Mouse (Mus musculus) embryo, embryonic 10 days (tissue): Measurements from ENCODE around the gene Fam117a.

Experiments used
- DNase-seq: peaks from one replicate; pipeline ENCODE4 v3.0.0-alpha.2; 2015; ENCODE audit warnings: low spot score

The Fam117a gene

DNA sequence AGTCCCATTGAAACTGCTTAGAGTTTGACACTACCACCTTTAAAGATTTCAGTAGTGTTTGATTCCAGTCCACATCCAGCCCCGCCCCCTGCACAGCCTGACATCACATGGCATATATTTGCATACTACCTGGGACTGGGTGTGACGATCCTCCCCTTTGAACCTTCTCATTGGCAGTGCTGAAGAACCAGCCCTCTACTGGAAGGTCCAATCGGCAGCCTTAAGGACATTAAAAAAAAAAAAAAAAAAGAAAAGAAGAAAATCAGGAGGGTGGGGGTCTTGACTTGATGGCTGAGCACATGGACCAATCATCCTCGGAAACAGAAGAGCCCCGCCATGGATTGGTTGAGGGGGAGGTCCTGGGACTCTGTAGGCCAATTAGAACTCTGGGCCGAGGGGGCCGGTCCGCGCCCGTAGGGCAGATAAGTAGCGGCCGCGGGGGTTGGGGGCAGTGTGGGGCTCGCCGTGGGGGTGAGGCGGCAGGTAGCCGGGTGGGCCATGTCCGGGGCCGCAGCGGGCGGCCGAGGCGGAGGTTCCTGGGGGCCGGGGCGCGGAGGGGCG is at the start of gene Fam117a:
Fam117a (plus strand) TSS at position 451 of the 561 bp plus-strand sequence.
- DNase-seq = peak; percentile 90

DNA sequence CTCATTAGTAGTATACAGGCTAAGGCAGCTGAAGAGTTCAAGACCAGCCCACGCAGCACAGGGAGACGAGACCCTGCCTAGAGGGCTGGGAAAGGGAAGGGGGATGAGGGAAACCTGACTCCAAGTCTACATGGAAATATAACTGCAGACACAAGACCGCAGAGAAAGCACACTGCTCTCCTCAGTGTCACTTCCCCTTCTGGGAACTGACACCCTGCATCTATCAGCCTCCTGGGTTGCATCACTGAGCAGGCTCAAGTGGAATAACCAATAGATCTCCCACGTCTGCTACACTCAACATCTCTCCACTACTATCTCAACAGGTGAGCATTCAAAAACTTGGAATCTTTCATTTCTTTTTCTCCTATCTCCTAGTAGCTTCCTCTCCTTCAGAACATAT is 44.8 kb upstream of the Fam117a start:
- no peak for DNase-seq

DNA sequence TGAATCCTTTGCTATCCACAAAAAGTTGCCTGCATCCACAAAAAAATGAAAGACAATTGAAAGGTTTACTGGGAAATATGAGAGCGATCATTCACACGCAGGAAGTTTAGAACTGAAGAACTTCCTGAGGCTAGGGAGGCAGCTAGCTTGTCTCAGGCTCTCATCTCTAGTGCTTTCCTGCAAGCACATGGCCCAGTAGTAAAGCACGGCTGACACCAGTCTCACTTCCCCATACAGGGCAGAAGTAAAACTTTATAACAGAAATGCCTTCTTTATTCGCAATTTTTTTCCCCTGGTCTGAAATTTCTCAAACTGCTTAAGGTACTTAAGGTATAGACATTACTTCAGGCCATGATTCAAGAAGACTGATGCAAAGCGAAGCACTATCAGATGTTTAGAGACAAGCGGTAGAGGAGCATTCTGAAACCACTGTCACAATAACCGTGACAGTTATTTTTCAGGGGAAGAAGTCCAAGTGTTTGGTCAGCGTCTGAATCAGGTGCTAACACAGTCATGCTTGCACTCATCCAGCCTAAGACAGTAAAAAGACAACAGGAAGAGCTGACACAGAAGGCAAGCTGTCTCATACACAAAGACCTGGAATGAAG is 43.7 kb upstream of the Fam117a start:
- no peak for DNase-seq

DNA sequence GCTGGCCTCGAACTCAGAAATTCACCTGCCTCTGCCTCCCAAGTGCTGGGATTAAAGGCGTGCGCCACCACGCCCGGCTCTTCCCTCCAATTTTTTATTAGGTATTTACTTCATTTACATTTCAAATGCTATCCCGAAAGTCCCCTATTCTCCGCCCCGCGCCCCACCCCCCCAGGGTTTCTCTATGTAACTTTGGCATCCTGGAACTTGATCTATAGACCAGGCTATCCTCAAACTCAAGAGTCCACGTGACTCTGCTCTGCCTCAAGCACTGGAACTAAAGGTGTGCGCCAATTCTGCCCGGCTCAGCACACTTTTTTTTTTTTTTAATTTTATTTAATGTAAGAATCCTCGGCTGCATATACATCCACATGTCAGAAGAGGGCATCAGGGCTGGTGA is 41.1 kb upstream of the Fam117a start:
- no peak for DNase-seq

DNA sequence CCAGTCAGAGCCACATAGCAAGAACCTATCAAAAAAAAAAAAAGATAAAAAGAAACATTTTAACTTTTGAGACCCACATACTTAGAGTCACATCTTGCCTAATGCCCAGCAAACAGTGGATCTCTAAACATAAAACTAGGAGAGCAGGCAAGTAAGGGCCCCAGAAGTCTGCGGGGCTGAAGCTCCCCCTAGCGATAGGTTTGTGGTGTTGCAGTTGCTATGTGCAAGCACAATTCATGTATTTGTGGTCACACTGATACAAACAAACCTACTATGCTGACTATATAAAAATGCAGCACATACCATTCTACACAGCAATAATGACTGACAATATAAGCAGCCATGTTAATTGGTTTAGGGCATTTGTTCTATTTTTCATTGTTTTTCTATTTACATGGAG is 38.7 kb upstream of the Fam117a start:
- peak; percentile 49 for DNase-seq

DNA sequence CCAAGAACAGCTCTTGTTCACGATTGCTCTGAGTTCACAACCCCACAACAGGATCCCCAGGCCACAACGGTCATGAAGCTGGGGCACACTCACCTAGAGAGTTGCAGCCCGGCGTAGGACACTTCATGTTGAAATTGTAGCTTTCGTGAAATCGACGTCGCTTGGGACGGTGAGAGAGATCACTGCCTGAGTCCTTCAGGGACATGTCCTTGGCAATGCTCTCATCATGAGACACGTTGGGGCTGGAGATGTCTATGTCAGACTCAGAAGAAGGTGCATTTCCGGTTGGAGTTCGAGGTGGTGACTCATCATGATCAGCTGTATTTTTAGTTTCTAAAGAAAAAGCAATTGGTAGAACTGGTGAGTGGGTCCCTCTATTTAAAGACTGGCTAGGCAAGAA is 36.9 kb upstream of the Fam117a start:
- DNase-seq = no peak

DNA sequence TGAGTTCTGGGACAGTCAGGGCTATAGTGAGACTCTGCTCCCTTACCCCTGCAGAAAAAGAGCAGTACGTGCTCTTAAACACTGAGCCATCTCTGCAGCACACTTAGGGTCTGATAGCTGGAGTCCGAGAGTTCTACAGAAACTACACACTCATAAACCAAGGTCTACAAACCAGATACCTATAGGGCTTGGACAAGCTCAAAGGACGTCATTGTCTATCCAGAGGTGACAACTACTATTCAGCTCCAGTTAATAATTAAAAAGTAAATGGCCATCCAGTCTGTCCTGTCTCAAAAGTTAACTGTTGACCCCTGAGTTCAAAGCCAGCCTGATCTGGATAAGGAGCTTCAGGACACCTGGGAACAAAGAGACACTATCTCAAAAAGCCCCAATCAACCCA is 35.0 kb upstream of the Fam117a start:
- DNase-seq = no peak

DNA sequence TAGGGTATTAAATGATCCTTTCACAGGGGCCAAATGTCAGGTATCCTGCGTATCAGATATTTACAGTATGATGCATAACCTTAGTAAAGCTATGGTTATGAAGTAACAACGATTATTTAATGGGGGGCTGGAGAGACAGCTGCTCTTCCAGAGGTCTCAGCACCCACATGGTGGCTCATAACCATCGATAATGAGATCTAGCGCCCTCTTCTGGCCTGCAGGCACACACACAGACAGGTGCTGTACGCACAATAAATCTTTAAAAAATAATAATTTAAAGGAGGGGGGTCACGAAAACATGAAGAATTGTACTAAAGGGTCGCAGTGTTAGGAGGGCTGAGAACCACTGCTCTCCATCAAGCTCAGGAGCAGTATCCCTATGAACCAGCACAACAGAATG is 31.2 kb upstream of the Fam117a start:
- DNase-seq = no peak

DNA sequence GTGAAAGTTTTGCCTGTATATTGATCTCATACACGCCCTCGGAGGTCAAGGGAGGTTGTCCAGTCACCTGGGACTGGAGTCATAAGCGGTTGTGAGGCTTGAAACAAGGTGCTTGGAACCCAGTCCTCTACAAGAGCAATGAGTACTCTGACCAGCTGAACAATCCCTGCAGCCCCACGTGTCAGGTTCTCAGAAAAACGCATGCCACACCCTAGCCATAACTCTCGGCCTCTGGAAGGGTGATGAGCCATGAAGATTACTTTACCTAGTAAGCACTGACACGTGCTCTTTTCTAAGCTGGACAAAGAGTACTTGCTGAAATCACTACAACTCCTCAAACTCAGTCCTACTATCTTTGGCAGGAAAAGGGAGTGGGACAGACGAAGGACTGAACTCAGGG is 29.3 kb upstream of the Fam117a start:
- DNase-seq = no peak

DNA sequence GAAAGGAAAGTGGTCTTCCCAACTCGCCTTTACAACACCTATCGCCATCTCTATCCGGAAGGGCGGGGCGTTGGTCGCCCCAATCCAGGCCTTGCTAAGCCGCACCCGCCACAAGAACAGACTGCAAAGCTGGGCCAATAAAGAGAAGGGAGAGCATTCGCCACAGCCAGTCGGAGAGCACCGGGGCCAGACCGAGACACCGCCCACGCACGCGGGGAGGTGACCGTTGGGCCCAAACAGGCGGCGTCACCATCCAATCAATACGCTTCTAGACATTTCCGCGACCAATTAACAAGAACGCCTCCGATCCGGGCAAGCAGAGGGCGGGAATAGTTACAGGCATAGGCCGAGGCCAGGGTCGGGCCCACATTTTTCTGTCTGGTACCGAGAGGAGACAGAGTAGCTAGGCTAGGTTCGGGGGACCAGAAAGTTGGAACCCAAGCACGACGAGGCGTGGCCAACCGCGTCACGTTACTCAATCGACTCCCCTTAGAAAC is 27.3 kb upstream of the Fam117a start:
- peak; percentile 99 for DNase-seq

DNA sequence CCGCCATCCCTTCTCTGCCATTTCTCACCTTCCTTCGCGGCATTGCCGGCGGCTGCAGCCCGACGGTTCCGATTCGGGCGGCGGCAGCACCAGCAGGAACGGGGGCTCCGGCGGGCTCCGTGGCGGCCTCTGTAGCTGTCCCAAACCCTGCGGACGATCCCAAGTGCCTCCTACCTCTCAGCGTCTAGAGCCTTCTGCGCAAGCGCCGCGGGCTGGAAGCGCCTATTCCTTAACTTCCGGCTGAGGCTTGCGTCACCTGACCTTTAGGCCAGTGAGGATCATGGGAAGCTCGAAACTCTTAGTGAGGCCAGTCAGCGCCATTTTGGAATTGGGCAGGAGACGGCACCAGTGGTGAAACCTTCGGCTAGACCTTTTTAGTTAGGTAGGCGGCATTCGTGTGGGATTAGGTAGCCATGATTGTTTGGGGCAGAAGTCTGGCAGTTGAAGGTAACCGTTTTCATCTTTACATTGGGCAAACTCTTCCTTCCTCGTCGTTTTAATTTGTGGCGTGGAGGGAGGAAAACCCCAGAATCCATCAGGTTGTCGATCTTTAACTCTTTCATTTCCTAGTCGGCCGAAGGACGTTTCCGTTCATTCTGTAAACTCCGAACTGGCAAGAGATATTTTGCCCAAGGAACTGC is 26.7 kb upstream of the Fam117a start, which contains the start of gene Kat7:
Kat7 (minus strand) TSS at position 240 of the 641 bp plus-strand sequence.
- peak; percentile 100 for DNase-seq

DNA sequence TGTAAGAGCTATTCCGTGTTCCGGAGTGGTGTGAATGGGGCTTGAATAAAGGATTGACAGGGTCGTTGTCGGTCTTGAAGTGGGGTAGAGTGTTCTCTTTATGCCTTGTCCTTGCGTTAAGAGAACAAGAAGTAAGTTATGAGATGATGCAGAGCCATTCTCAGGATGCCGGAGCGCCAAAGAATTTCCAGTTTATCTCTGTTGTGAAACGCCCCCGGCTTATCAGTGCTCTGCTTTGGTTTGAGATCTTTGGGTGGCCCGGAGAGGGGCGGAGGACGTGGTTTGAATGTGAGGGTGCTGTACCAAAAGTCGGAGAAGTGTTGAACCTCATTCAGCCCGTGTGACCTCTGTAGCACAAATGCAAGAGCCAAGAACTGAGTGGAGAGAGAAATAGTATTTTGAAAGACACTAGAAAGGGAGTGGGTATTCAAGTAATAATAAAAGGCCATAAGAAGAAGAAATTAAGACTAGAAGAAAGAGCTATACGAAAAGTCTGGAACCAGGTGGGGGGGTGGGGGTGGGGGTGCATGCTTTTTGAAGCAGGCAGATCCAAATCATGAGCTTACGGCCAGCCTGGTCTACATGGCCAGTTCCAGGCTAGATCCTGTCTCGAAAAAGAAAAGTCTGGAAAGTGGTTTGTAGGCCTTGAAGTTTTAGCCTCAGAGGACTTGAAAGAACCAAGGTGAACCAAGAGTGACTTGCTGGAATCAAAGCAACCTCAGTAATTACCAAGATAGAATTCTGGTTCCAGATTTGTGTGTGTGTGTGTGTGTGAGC is 26.0 kb upstream of the Fam117a start:
- DNase-seq = peak; percentile 14

DNA sequence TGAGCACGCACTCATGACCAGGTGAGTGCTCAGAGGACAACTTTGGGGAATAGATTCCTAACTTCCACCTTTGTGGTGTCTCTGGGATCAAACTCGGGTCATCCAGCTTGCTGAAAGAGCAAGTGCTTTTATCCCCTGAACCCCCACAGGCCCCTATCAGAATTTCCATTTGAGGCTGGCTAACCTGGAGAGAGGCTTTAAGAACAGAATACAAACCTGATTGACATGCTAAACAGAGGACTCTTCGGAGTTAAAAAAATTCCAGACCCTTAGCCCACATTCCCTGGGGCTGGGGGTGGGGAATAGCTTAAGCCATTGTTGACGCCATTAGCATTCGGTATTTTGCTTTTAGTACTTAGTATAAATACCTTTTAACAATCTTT is 25.4 kb upstream of the Fam117a start:
- DNase-seq = no peak

DNA sequence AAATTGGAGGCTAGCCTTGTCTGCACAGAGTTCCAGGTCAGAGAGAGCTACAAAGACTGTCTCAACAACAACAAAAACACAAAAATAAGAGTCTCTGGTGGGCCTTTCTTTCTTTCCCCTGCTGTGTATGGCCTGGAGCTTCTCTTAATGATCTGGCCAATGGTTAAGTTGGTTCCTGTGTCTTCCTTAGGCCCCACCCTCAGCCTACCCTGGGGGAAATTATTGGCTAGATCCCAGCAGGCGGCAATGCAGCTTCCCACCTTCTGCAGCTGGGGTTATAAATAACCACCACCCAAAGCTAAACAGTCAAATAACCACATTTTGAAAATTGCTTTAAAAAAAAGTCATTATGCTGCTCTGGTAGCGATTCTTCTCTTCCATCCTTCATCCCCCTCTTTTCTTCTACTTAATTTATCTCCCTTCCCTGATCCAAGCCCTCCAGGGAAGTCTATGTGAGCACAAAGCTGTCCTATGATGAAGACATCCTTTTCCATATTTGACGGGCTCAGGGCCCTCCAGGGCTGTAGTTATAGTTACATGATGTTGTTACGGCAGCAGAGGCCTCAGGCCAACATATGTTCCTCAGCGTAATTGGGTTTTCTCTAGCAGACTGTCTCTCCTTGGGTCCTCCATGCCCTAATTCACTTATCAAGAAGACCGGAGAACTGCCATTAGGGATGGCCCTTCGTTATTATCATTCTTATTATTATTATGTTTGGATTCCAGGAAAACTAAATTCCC is 21.4 kb upstream of the Fam117a start:
- no peak for DNase-seq

DNA sequence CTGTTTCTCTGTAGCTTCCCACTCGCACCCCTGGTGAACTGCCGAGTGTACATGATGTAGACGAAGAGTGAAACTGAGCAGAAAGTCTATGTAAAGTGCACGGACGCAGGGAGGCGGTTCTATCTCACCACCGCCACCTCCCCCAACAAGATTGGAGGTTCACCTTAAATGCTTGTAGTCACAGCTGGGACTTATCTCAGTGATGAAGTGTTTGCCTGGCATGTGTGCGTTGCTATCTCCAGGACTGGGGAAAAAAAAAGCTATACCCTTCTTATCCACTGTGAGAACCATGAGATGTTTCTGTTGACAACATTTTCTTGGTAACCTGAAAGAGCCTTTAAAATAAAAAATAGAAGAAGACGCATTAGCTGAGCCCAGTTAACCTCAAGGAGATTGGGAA is 18.7 kb upstream of the Fam117a start:
- no peak for DNase-seq

DNA sequence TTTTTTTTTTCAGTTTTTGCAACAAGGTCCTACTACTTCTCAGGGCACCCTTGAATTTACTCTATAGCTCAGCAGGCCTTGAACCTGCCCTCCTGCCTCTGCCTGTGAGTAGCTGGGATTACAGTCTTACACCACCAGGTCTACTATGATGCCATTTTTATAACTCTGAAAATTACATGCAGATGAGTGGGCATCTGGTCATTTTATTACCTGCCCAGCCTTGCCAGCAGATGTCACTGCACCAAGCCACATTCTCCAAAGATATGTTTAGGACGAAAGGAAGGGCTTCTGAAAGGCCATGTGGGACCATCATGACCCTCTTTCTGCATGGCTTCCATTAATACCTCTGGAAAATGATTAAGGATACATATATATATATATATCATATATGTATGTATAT is 17.3 kb upstream of the Fam117a start:
- no peak for DNase-seq

DNA sequence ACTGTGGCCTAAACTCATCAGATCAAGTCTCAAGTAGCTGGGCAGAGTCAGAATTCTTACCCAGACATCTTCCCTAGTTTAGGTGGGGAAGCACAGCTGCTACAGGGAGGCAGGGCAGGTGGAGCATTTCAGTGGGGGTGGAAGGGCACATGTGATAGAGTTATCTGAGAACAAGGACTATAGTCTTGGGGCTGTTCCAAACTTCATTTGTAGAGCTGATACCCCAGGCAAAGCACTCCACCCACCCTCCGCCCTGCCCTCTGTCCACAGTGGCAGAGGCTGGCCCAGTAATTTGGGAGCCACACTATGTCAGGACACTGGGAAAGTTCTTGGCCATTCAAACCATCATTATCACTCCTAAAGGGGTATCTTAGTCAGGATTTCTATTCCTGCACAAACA is 16.8 kb upstream of the Fam117a start:
- DNase-seq = no peak

DNA sequence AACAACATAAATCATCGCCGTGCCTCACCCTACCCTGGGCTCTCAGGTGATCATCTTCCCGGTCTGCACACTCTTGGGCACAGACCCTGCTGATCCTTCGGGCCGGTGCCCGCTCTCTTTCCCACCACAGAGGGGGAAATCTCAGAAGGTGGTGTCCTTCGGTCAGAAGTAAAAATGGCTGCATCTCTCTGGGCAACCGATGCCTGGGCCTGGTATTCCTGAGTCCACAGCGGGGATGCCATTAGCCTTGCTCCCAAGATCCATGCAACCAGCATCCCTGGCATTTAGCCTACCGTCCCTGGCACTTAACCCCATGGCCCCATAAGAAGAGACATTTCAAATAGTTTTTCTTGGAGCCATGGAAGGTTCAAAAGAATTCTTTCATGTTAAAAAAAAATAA is 12.6 kb upstream of the Fam117a start:
- DNase-seq = peak; percentile 73

DNA sequence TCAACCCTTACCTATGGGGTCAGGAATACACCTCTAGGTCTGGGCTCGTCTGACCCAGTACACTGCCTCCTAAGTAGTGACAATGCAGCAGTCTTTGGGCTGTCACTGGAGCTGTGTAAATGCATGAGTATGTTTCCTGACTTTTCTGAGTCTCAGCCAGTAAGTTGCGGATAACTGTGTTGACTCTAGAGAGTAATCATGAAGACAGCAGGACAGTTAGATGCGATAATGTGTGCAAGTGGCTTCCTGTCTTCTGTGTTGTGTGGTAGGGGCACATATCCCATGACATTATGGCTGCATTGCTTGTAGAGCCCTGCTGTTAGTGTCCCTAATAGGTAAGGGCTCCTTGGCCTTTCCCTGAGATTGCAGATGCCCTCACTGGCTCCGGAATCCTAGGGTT is 11.0 kb upstream of the Fam117a start:
- DNase-seq = no peak

DNA sequence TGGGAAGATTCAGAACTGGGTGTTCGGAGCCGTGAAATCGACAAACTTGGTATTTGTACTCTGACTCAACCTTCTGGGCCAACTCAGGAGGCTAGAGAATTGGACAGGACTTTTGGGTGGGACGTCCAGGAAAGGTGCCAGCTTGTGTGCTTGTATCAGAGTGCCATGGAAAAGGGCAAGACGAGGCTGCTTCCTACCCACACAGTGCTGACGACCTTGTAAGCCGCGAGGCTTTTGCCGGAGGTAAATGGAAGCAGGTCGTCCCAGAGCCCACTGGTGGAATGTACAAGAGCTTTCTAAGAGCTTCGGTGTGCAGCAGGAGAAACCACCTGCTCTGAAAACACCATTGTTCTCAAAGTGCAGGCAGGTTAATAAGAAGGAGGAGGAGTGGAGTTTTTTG is 10.6 kb upstream of the Fam117a start:
- DNase-seq = no peak

DNA sequence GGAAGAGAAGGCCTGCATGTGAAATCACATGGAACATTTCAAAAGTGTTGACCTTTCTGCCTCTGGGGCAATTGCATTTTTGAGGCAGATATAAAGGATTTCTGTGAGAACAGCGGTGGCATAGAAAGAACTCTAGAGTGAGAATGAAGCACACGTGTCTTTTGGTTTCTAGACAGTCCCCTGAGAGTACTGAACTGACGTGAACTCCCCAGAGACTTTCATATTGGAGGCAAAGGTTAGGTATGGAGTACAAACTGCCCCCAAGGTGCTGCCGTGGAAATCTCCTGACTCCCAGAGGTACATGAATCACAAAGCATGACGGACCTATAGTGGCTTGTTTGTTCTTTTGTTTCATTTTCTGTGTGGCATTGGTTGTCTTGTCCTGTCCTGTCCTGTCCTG is 8.2 kb upstream of the Fam117a start:
- DNase-seq = no peak

DNA sequence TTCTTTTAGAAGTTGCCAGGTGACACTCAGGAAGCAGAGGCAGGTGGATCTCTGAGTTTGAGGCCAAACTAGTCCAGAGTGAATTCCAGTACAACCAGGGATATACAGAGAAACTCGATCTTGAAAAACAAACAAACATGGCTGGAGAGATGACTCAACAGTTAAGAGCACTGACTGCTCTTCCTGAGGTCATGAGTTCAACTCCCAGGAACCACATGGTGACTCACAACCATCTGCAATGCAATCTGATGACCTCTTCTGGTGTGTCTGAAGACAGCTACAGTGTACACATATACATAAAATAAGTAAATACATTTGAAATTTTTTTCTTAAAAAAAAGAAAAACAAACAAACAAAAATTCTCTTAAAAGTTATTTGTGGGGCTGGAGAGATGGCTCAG is 6.2 kb upstream of the Fam117a start:
- DNase-seq = no peak
